Mouse (Mus musculus) thymus, adult 2 months (tissue): ENCODE measurements around the gene Prkn. TPM values are rescaled to one million over a fixed set of nuclear protein-coding genes. Genes with fewer than 3 reads are reported as not detected.

Experiments used
- DNase-seq: peaks from one replicate; pipeline ENCODE4 v3.0.0; 2021
- H3K27ac ChIP-seq: fragments of 200-500 bp; 2 replicates; pipeline ENCODE4 v1.5.1; 2012; ENCODE audit warnings: low read length, control low read depth; ENCODE audit not compliant: control insufficient read depth, insufficient read depth
- H3K27me3 ChIP-seq: fragments of 200-500 bp; 2 replicates; pipeline ENCODE4 v1.6.1; 2012; ENCODE audit warnings: mild to moderate bottlenecking, low read length, moderate library complexity, mixed read lengths; ENCODE audit not compliant: control insufficient read depth, insufficient read depth
- H3K36me3 ChIP-seq: fragments of 200-500 bp; 2 replicates; pipeline ENCODE4 v1.6.1; 2012; ENCODE audit warnings: mild to moderate bottlenecking, low read length, moderate library complexity; ENCODE audit not compliant: control insufficient read depth, insufficient read depth
- H3K4me1 ChIP-seq: fragments of 200-500 bp; replicated peaks from 2 replicates; pipeline ENCODE4 v1.6.1; 2012; ENCODE audit warnings: low read length; ENCODE audit not compliant: control insufficient read depth, insufficient read depth
- H3K4me3 ChIP-seq: fragments of 200-500 bp; 2 replicates; pipeline ENCODE4 v1.5.1; 2012; ENCODE audit warnings: mild to moderate bottlenecking, low read length, control low read depth, moderate library complexity; ENCODE audit not compliant: control insufficient read depth, insufficient read depth
- CTCF ChIP-seq: fragments of 200-500 bp; IDR thresholded peaks from 2 replicates; pipeline ENCODE4 v1.5.1; 2012; ENCODE audit warnings: mild to moderate bottlenecking, control low read depth, low read length, moderate library complexity, borderline replicate concordance; ENCODE audit not compliant: control insufficient read depth, poor library complexity, insufficient read depth; ENCODE audit errors: extremely low read depth
- POLR2A ChIP-seq: fragments of 200-500 bp; IDR thresholded peaks from 2 replicates; pipeline ENCODE4 v1.6.1; 2012; ENCODE audit warnings: mild to moderate bottlenecking, low read length, control low read depth, moderate library complexity; ENCODE audit not compliant: control insufficient read depth, poor library complexity, insufficient read depth; ENCODE audit errors: extremely low read depth
- WGBS: fragments of 180-500 bp; shearing (Covaris S2); methylation state at CpG from one replicate; pipeline ENCODE4 v1.1.7; 2018; 5-methylcytosine and 5-hydroxymethylcytosine counted together
- polyA plus RNA-seq: library from polyadenylated mRNA; depleted of rRNA; stranded (reverse); fragments of >200 nt; gene quantifications from 2 replicates; pipeline ENCODE4 v1.2.3, GENCODE M21; 2012

Gene Prkn
- polyA plus RNA-seq, 1 experiment = 1.4 TPM

DNA sequence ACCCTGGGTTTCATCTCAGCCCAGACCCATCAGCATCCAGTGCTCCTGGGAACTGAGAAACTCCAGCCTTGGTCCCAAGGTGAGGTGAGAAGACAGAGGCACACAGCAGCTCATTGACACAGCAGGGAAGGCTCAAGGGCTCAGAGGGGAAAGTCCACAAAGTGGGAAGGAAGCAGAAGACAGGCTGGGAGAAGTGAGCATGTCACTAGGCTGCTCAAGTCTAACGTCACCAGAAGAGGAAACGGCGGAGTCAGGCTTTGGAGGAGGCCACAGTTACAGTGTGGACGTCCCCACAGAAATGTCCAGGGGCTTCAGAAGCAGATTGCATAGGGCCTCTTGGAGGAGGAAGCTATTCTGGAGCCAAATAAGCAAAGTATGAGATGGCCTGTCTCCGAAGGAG is 1189.2 kb downstream of the Prkn start:
- Histone ChIP-seq H3K27ac (no peak overlapping the region), H3K36me3 (no peaks in the 10 kb centered on the region), H3K4me3 (no peak overlapping the region), H3K4me1 (peaks cover 5% of the 10 kb centered on the region; the same call in 1 of the 2 replicates), H3K27me3 (no peaks in the 10 kb centered on the region)
- WGBS = 49% methylated on average over 5 of the region's 5 CpGs
- TF ChIP-seq CTCF = no peak
- TF ChIP-seq POLR2A = no peak
- no peak for DNase-seq

- no peak overlapping the region for H3K4me3 ChIP-seq
- 40% methylated on average over 14 of the region's 14 CpGs for WGBS
- no peak for DNase-seq
- H3K36me3 ChIP-seq = no peaks in the 10 kb centered on the region
- no peak overlapping the region for H3K27ac ChIP-seq
- no peaks in the 10 kb centered on the region for H3K27me3 ChIP-seq
- peaks cover 5% of the 10 kb centered on the region; the same call in 1 of the 2 replicates for H3K4me1 ChIP-seq
- no peak for TF ChIP-seq POLR2A
Measured at GRCm38 (mm10) chr17:12029921-12030461, 1189.8 kb downstream of the Prkn start.

DNA sequence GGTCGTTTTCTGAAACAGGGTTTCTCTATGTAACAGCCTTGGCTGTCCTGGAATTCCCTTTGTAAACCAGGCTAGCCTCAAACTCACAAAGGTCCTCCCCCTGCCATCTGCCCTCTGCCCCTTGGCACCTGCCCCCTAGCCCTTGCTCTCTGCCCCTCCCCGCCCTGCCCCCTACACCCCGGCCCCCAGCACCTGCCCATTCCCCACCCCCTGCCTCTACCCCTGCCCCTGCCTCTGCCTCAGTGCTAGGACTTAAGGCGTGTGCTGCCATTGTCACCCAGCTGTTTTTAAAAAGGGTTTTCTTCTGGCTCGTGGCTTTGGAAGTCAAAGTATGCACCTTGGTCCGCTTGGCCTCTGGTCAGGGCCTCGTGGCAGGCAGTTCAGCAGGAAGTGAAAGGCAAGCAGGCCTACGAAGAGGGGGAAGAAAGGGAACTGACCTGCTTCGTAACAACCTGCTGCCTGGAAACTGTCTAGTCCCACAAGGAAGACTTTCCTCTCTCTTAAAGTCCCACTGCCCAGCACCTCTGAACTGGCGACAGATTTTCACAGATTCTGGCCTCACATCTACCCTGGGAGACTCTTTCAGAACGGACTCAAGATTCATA is 1190.5 kb downstream of the Prkn start:
- no peak for TF ChIP-seq CTCF
- 30% methylated on average over 11 of the region's 11 CpGs for WGBS
- Histone ChIP-seq H3K36me3 (no peaks in the 10 kb centered on the region), H3K4me3 (no peak overlapping the region), H3K27me3 (no peaks in the 10 kb centered on the region), H3K4me1 (peaks cover 5% of the 10 kb centered on the region; the same call in 1 of the 2 replicates), H3K27ac (no peak overlapping the region)
- no peak for DNase-seq

DNA sequence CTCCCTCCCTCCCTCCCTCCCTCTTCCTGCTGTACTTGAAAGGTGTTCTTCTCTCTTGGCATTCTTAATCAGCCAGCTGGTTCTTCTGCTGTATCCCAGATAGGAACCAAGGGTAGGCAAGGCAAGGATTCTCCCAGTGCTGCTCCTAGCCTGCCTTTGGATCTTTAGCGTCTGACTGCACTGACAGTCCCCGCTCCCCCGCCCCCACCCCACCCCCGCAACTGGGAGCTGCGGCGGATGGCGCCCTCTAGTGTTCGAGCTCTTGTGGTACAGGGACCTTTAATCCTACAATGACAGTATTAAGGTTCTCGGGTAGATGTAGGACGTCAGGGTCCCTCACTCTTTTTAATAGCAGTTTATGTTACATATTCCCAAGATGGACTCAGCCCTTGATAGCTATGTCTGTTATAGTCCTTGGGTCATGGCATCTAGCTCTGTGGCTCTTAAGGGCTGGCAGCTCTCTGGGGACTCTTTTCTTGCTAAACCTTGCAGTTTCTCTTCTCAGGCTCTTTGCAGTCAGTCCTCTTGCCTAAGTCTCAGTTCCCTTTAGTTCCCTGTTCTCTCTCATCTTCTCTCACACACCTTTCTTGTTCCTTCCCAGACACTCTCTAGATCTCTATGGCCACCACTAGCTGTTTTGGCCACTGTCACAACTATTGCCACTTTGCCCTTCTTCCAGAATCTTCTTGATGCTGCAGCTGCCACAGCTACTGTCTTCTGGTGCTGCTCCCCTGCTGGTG is 1191.2 kb downstream of the Prkn start:
- no peak for TF ChIP-seq POLR2A
- no peak for TF ChIP-seq CTCF
- no peaks in the 10 kb centered on the region for H3K36me3 ChIP-seq
- no peak overlapping the region for H3K4me3 ChIP-seq
- DNase-seq = peak; percentile 59
- WGBS = 5% methylated on average over 10 of the region's 10 CpGs
- no peak overlapping the region for H3K27ac ChIP-seq
- peaks cover 5% of the 10 kb centered on the region; the same call in 1 of the 2 replicates for H3K4me1 ChIP-seq
- H3K27me3 ChIP-seq = no peaks in the 10 kb centered on the region

GRCm38 (mm10) chr17:12032014-12032791 is 1192.0 kb downstream of the Prkn start:
- no peak for DNase-seq
- 86% methylated on average over 10 of the region's 10 CpGs for WGBS
- no peak overlapping the region for H3K27ac ChIP-seq
- no peaks in the 10 kb centered on the region for H3K36me3 ChIP-seq
- H3K4me1 ChIP-seq = peaks cover 5% of the 10 kb centered on the region; the same call in 1 of the 2 replicates
- no peak overlapping the region for H3K4me3 ChIP-seq
- no peaks in the 10 kb centered on the region for H3K27me3 ChIP-seq
- TF ChIP-seq CTCF (no peak), POLR2A (no peak)

- Histone ChIP-seq H3K27me3 (no peaks in the 10 kb centered on the region), H3K36me3 (no peaks in the 10 kb centered on the region), H3K4me1 (peaks cover 3% of the 10 kb centered on the region; the same call in 1 of the 2 replicates), H3K27ac (no peak overlapping the region), H3K4me3 (no peak overlapping the region)
- no peak for DNase-seq
- no peak for TF ChIP-seq CTCF
- TF ChIP-seq POLR2A = no peak
- 94% methylated on average over 5 of the region's 5 CpGs for WGBS
Measured at GRCm38 (mm10) chr17:12035386-12035785, 1195.2 kb downstream of the Prkn start.
